Mouse (Mus musculus): Measurements from ENCODE around the gene Map3k10. TPM values are rescaled to one million over a fixed set of nuclear protein-coding genes. Genes with fewer than 3 reads are reported as not detected.

Gene Map3k10
- total RNA-seq, 1 experiment from 2014 or later: 30.2 TPM

DNA sequence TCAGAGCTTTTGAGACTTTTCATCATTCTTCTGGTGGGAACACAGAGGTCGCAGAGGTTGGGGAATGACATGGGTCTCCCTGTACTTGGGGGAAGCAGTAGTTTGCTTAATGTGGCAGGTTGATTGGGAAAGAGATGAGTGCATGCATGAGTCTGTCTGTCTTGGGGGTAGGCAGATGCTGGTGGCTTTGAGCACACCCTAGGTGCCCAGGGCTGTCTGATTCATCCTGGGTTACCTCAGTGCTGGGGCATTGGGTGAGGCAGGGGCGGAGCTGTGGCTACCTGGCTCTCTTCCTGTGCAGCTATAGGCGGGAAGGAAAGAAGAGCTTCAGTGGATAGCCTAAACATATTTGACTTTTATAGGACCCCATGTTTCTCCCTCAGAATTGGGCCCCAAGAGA, 66.3 kb downstream of the Map3k10 start:
- DNase-seq: no peak

GRCm38 (mm10) chr7:27607580-27607979, 66.8 kb downstream of the Map3k10 start:
- peak; percentile 78 for DNase-seq

DNA sequence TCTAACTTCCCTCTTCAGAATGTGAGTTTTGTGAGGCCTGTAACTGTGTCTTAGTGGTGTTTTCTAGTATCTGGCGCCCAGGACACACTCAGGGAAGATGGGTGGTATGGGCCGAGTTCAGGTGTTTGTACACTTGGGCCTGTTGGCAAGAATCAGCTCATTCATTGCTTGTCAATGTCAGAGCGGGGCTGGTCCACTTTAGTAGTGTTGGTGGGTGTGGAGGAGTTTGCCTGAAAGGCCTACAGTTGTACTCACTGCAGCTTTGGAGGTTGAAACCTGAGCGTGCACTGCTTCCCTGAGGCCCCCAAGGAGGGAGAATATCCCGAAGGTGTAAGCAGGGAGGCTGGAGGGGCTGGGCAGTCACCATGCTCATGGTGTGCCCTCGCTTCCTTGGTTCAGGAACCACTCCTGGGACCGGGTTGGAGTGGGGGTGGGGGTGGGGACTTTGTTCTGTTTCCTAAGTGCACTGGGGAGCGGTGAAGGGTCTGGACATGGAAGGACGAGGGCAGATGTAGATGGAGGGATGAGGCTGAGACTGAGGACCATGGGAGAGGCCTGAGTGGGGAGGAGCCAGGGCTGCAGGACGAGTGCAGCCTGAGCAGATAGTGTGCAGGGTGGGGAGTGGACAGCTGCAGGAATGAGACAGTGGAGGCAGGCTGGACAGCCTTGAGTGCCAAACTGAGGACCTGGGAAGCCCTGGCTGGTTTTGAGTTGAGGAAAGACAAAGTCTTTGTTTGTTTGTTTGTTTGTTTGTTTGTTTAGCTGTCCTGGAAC, 67.7 kb downstream of the Map3k10 start:
- no peak for DNase-seq

Other genes with a start within 250 kb of the Map3k10 start
- 0.62 and 2.1 TPM in 2 replicates for gene Sptbn4, start 226.9 kb downstream of the Map3k10 start, total RNA-seq (2021)
- 51.7 and 52.7 TPM in 2 replicates for gene Blvrb, start 226.6 kb downstream of the Map3k10 start, total RNA-seq (2021)
- gene Sertad3, start 200.8 kb downstream of the Map3k10 start, total RNA-seq (2021): 18.5 and 19.6 TPM in 2 replicates
- gene Sertad1, start 187.7 kb downstream of the Map3k10 start, total RNA-seq (2021): 24.1 and 26.7 TPM in 2 replicates
- 2.6 and 2.7 TPM in 2 replicates for gene Prx, start 175.3 kb downstream of the Map3k10 start, total RNA-seq (2021)
- gene Hipk4, start 151.3 kb downstream of the Map3k10 start, total RNA-seq (2021): 0.88 TPM in 1 of 2 replicates, not detected in the other
- gene Pld3, start 121.4 kb downstream of the Map3k10 start, total RNA-seq (2021): 108 and 114 TPM in 2 replicates
- 16.9 and 18.0 TPM in 2 replicates for gene 2310022A10Rik, start 121.4 kb downstream of the Map3k10 start, total RNA-seq (2021)
- gene Akt2, start 83.0 kb downstream of the Map3k10 start, total RNA-seq (2021): 150 and 209 TPM in 2 replicates
- gene Ttc9b, start 20.7 kb downstream of the Map3k10 start, total RNA-seq (2021): not detected in 2 replicates
- gene Zfp607b, start 14.7 kb upstream of the Map3k10 start, total RNA-seq (2021): 0.81 and 1.3 TPM in 2 replicates
- 16.5 and 18.6 TPM in 2 replicates for gene Zfp60, start 56.8 kb upstream of the Map3k10 start, total RNA-seq (2021)
- 6.0 and 10.8 TPM in 2 replicates for gene Zfp626, start 132.6 kb upstream of the Map3k10 start, total RNA-seq (2021)
- gene Zfp59, start 164.0 kb upstream of the Map3k10 start, total RNA-seq (2021): 4.2 TPM in 2 replicates
- 7.2 and 8.0 TPM in 2 replicates for gene Zfp607a, start 182.9 kb upstream of the Map3k10 start, total RNA-seq (2021)

All from adrenal gland, postnatal 25 days (tissue).